Mouse (Mus musculus): ENCODE data around the gene Vav3.

The Vav3 gene

DNA sequence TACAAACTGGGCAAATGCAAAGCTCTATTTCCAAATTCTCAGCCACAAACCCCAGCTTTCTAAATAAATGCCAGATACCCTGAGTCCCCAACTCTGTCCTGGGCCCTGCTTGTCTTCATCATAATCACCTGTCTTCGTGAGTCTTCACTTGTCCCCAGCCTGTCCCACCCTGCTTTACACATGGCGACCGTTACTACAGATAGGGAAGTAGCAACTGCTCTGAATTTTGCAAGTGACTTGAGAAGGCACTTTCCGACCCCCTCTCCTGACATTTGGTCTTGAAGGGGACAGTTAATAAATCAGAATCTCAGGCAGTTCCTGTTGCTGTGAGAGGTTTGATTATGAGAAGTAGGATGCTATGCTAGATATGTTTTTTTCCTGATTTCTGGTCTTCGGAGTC is 13.4 kb downstream of the Vav3 start:
- no peak for DNase-seq

- no peak for DNase-seq
These were observed 14.7 kb downstream of the Vav3 start for GRCm38 (mm10) chr3:109355158-109355557.

GRCm38 (mm10) chr3:109360746-109361145 is 20.3 kb downstream of the Vav3 start:
- DNase-seq: no peak

DNA sequence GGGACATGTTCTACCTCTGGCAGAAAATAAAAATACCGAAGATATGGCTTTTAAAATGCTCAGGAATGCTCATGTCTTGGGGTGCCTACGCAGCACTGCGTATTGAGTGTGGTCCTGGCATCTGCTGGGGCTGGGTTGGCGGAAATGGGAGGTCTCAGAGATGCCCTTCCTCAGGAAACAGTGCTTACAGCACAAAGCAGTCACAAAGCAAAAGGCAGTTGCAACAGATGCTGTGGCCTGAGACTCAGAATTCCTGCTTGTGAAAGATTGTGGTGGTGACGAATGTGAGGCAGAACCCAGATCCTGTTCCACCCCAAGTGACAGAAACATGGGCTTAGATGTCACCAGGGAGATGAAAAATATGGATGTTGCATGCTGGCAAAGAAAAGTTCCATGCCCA is 21.4 kb downstream of the Vav3 start:
- no peak for DNase-seq

DNA sequence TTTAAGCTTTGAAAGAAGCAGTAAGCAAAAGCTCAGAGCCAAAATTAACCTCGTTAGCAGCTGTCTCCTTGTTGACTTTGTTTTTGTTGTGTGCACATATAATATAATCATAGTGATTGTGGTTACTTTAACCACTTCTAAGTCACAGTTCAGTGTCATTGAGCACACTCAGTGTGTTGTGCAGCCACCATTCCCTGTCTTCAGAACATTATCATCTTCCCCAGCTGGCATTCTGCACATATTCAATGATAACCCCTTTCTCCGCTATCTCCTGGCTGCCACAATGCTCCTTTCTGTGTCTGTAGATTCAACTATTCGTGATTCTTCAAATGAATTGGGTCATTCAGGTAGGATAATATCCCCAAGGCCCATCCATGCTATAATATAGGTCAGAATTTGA is 21.9 kb downstream of the Vav3 start:
- DNase-seq: no peak

GRCm38 (mm10) chr3:109363522-109363921 is 23.1 kb downstream of the Vav3 start:
- no peak for DNase-seq

DNA sequence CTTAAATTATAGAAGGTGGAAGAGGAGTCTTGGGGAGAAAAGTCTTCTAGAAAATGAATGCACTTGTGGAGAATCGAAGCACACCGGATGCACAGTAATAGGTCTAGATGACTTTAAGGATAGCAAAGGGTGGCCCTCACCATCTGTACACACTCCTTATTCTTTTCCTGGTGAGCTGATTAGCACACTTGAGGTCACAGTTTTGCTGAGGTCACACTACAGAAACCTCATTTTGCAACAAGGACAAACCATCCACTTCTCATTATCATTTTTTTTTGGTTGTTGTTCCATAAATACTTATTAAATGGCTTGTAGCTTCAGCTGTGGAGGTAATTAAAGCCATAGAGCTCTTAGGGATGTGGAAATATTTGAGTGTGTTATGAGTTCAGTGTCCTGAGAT is 25.4 kb downstream of the Vav3 start:
- no peak for DNase-seq

DNA sequence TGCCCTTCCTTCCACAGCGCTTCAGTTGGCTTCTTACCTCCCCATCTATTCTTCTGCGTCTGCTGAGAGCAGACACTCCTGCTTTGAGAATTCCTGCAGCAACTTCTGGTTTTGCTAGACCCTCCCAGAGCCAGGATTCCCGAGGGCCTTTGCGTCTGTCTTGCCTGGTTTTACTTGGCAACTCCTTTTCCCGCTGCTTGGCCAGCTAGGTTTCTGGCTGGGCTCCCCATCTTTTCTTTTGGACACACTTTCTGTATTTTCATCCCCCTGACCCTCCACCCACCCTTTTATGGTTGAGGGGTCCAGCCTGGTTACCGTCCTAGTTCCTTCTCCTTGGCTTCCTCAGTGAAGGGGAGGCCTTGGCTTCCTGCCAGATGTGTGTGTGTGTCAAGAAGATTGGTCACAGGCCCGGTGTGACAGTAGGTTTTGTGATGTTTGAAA is 26.0 kb downstream of the Vav3 start:
- no peak for DNase-seq

GRCm38 (mm10) chr3:109368383-109369289 is 28.2 kb downstream of the Vav3 start:
- DNase-seq: peak; percentile 5

DNA sequence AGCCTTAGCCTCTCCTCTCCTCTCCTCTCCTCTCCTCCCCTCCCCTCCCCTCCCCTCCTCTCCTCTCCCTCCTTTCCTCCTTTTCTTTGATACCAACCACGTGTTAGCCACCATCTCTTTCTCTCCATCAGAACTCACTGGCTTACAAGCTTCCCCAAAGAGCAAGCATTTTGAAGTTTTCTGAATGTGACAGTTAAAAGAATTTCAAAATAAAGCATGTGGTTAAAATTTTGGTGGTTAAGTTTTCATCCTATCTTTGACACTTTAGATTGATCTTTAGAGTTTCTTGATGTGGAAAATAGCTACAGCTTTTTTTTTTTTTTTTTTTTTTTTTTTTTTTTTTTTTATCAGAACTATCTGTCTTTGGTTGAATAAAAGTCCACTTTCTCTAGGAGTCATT is 31.1 kb downstream of the Vav3 start:
- no peak for DNase-seq

DNA sequence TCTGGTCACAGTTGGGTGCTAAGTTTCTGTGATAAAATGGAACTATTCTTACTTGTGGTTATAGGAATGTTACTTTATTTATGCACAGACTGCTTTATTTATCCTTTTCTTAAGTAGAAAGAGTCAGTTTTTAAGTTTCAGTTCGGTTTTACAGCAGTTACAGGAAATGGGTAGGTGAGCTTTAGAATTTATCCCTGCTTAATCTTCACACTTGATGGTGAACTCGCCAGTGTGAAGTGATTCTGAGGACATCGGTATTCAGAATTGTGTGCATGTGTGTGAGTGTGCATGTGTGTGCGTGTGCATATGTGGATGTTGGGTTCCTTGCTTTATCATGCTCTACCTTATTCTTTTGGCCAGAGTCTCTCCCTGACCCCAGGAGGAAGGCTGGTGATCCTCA is 32.2 kb downstream of the Vav3 start:
- DNase-seq: no peak

- no peak for DNase-seq
These were observed 37.8 kb downstream of the Vav3 start for GRCm38 (mm10) chr3:109378278-109378677.

DNA sequence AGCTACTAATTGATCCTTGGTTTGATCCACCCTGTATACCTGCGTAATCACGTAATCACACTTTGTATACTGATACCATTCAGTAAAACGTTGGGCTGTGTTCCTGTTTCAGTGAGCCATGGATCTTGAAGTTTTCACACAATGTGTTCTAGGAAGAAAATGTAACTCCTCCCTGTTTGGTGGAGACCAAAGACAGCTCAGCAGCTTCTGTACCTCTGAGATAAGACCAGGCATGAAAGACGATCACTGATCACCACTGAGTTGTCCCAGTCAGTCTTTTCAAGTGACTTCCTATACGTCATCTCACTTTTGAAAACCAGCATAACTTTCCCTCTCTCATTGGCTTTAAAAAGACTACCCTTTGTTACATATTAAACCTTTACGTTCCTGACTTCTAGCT is 38.2 kb downstream of the Vav3 start:
- no peak for DNase-seq

GRCm38 (mm10) chr3:109388730-109389129 is 48.3 kb downstream of the Vav3 start:
- no peak for DNase-seq

DNA sequence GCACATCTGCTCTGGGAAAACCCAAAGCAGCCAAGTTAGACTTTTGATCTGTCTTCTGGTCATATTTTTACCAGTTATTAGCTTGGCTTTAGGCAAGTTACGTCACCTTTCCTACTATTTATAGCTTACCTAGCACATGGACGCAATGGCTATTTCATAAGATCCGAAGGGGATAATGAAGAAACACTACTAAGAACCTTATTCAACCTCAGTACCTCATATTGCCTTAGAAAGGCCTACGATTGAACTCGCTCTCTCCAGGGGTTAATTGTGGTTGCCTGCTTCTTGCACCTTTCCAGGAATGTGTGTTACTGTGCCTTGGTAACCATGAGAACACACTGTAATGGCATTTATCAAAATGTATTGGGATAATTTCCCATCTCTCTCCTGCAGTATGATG is 61.1 kb downstream of the Vav3 start:
- no peak for DNase-seq

GRCm38 (mm10) chr3:109411294-109411693 is 70.8 kb downstream of the Vav3 start:
- no peak for DNase-seq

DNA sequence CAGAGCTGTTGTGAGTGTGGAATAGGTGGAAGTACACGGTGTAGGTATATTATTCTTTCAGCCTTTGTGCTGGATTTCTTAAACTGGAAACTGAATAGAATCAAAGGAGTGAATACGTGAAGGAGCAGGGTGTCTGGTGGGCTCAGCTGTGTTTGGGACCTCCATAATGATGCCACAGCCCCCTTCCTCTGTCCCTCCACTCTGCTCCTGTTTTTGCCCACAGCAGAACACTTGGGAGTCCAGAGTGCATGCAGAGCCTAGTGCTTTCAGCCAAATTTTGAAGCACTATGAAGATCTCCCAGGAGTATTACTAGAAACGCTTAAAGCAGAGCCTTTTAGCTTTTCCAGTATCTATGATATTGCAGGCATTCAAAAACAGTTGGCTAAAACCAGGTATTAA is 80.0 kb downstream of the Vav3 start:
- no peak for DNase-seq

GRCm38 (mm10) chr3:109421019-109421418 is 80.6 kb downstream of the Vav3 start:
- DNase-seq: no peak

- DNase-seq: no peak
These were observed 83.1 kb downstream of the Vav3 start for GRCm38 (mm10) chr3:109423440-109424079.

DNA sequence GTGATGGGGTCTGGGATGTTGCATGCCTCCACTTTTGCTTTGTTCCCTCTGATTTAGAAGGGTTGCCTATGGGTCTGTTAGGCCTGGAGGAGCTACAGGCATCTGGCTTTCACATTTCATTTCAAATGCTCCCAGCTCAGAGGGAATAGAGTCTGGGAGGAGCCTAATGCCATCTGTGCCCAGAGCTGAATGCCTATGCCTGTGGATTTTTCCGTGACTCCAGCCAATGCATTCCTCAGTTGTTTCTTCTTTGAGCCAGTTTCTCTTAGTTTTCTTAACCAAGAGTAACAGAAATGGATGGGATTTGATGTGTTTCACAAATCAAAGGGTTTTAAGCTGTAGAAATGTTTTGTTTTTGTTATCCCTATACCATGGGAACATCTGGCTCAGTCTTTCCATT is 90.8 kb downstream of the Vav3 start:
- DNase-seq: no peak

GRCm38 (mm10) chr3:109438552-109438951 is 98.1 kb downstream of the Vav3 start:
- DNase-seq: no peak

- no peak for DNase-seq
These were observed 98.8 kb downstream of the Vav3 start for GRCm38 (mm10) chr3:109439253-109439652.

DNA sequence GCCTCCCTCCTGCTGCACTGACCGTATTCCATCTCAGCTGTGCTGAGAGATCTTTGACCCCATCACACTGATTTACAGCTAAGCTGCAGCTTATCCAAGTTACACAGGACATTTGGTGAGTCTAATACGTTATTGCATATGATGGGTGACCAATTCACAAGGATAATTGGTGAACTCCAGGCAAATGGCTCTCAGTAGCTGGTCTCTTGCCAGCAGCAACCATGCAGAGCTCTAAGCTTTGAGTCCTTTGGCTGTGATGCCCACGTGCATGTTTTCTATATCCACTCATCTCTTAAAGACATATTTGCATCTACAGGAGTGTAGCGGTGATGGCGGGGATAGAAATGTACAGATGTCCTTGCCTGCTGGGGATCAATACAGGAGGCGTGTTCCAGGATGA is 99.5 kb downstream of the Vav3 start:
- DNase-seq: no peak

- DNase-seq: no peak
These were observed 103.6 kb downstream of the Vav3 start for GRCm38 (mm10) chr3:109444077-109444476.
